Mouse (Mus musculus): Measurements from ENCODE around the gene Krtap4-2. TPM values are rescaled to one million over a fixed set of nuclear protein-coding genes. Genes with fewer than 3 reads are reported as not detected.
"Not testable (repeated sequence)": the region's sequence is repeated elsewhere in the genome, so short reads cannot be mapped to it uniquely, and the experiment has no call there.

Gene Krtap4-2
- not detected in 2 replicates for polyA plus RNA-seq (2012; rRNA removed)

DNA sequence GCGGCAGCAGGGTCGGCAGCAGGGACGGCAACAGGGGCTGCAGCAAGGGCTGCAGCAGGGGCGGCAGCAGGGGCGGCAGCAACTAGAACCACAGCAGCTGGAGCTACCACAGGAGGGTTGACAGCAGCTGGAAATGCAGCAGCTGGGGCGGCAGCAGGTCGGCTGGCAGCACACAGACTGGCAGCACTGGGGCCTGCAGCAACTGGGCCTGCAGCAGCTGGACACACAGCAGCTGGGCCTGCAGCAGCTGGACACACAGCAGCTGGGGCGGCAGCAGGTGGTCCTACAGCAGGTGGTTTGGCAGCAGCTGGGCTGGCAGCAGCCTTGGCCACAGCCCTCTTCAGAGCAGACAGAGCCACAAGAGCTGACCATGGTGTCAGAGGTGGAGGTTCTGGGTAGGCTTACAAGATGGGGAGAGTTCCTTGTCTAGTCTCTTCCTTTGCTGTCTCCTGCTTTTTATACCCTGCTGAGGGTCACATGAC lies at the start of gene Krtap4-2:
Krtap4-2 (minus strand) TSS at position 432 of the 482 bp plus-strand sequence.
- Histone ChIP-seq H3K27ac (ENCODE audit: control insufficient read depth, insufficient read depth, low read length) (no peak within 1 kb of the TSS), H3K4me1 (replicated peaks; ENCODE audit: control insufficient read depth, insufficient read depth, low read length) (no peaks in the 10 kb centered on the region), H3K36me3 (ENCODE audit: control insufficient read depth, insufficient read depth, low read length) (no peaks in the 10 kb centered on the region), H3K27me3 (ENCODE audit: control insufficient read depth, insufficient read depth, low read length) (no peaks in the 10 kb centered on the region), H3K4me3 (ENCODE audit: control insufficient read depth, insufficient read depth, low read length) (no peak within 1 kb of the TSS)
- TF ChIP-seq CTCF (IDR thresholded peaks at IDR 0.05; ENCODE audit: borderline replicate concordance, control insufficient read depth, extremely low read depth, insufficient read depth, low read length, poor library complexity): no peak
- no peak for TF ChIP-seq POLR2A (IDR thresholded peaks at IDR 0.05; ENCODE audit: control insufficient read depth, extremely low read depth, insufficient read depth, low read length, poor library complexity)
- DNase-seq: no peak
- 61% methylated on average over 8 of the region's 8 CpGs for WGBS

GRCm38 (mm10) chr11:99683481-99683880 lies 48.6 kb upstream of the Krtap4-2 start:
- Histone ChIP-seq H3K27me3 (ENCODE audit: control insufficient read depth, insufficient read depth, low read length) (no peaks in the 10 kb centered on the region), H3K4me3 (ENCODE audit: control insufficient read depth, insufficient read depth, low read length) (no peak overlapping the region), H3K4me1 (replicated peaks; ENCODE audit: control insufficient read depth, insufficient read depth, low read length) (no peaks in the 10 kb centered on the region), H3K36me3 (ENCODE audit: control insufficient read depth, insufficient read depth, low read length) (no peaks in the 10 kb centered on the region), H3K27ac (ENCODE audit: control insufficient read depth, insufficient read depth, low read length) (no peak overlapping the region)
- DNase-seq: no peak
- WGBS: 92% methylated on average over 2 of the region's 2 CpGs
- TF ChIP-seq POLR2A (IDR thresholded peaks at IDR 0.05; ENCODE audit: control insufficient read depth, extremely low read depth, insufficient read depth, low read length, poor library complexity): no peak
- no peak for TF ChIP-seq CTCF (IDR thresholded peaks at IDR 0.05; ENCODE audit: borderline replicate concordance, control insufficient read depth, extremely low read depth, insufficient read depth, low read length, poor library complexity)

DNA sequence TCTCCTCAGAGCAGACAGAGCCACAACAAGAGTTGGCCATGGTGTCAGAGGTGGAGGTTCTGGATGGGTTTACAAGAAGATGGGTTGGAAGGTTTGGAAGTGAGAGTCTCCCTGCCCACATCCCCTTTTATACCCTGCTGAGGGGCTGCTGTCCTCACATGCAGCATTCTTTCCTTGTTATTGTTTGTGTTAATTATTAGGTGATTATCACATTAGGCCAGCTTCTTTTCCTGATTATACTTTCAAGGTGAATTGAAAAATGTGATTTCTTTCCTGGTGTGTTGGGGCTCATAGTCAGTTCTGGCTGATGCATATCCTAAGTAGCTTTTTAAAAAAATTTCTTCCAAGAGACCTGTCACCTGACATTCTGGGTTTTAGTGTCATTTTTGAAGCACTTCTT lies 31.0 kb upstream of the Krtap4-2 start, which contains the start of gene Krtap4-6:
Krtap4-6 (minus strand) TSS at position 101 of the 400 bp plus-strand sequence.
- Histone ChIP-seq H3K27me3 (ENCODE audit: control insufficient read depth, insufficient read depth, low read length) (no peaks in the 10 kb centered on the region), H3K27ac (ENCODE audit: control insufficient read depth, insufficient read depth, low read length) (no peak within 1 kb of the TSS), H3K4me1 (replicated peaks; ENCODE audit: control insufficient read depth, insufficient read depth, low read length) (no peaks in the 10 kb centered on the region), H3K36me3 (ENCODE audit: control insufficient read depth, insufficient read depth, low read length) (no peaks in the 10 kb centered on the region), H3K4me3 (ENCODE audit: control insufficient read depth, insufficient read depth, low read length) (no peak within 1 kb of the TSS)
- TF ChIP-seq CTCF (IDR thresholded peaks at IDR 0.05; ENCODE audit: borderline replicate concordance, control insufficient read depth, extremely low read depth, insufficient read depth, low read length, poor library complexity) (no peak), POLR2A (IDR thresholded peaks at IDR 0.05; ENCODE audit: control insufficient read depth, extremely low read depth, insufficient read depth, low read length, poor library complexity) (no peak)
- no peak for DNase-seq

GRCm38 (mm10) chr11:99662802-99663201 lies 27.9 kb upstream of the Krtap4-2 start:
- Histone ChIP-seq H3K27ac (ENCODE audit: control insufficient read depth, insufficient read depth, low read length) (no peak overlapping the region), H3K4me3 (ENCODE audit: control insufficient read depth, insufficient read depth, low read length) (no peak overlapping the region), H3K4me1 (replicated peaks; ENCODE audit: control insufficient read depth, insufficient read depth, low read length) (no peaks in the 10 kb centered on the region), H3K27me3 (ENCODE audit: control insufficient read depth, insufficient read depth, low read length) (no peaks in the 10 kb centered on the region), H3K36me3 (ENCODE audit: control insufficient read depth, insufficient read depth, low read length) (no peaks in the 10 kb centered on the region)
- DNase-seq: no peak
- 90% methylated on average over 10 of the region's 10 CpGs for WGBS
- TF ChIP-seq POLR2A (IDR thresholded peaks at IDR 0.05; ENCODE audit: control insufficient read depth, extremely low read depth, insufficient read depth, low read length, poor library complexity) (no peak), CTCF (IDR thresholded peaks at IDR 0.05; ENCODE audit: borderline replicate concordance, control insufficient read depth, extremely low read depth, insufficient read depth, low read length, poor library complexity) (no peak)

- no peak for DNase-seq
- no peaks in the 10 kb centered on the region for H3K36me3 ChIP-seq (ENCODE audit: control insufficient read depth, insufficient read depth, low read length)
- no peak for TF ChIP-seq POLR2A (IDR thresholded peaks at IDR 0.05; ENCODE audit: control insufficient read depth, extremely low read depth, insufficient read depth, low read length, poor library complexity)
- no peak for TF ChIP-seq CTCF (IDR thresholded peaks at IDR 0.05; ENCODE audit: borderline replicate concordance, control insufficient read depth, extremely low read depth, insufficient read depth, low read length, poor library complexity)
- WGBS: 94% methylated on average over 4 of the region's 4 CpGs
- no peak overlapping the region for H3K4me3 ChIP-seq (ENCODE audit: control insufficient read depth, insufficient read depth, low read length)
- no peaks in the 10 kb centered on the region for H3K27me3 ChIP-seq (ENCODE audit: control insufficient read depth, insufficient read depth, low read length)
- H3K27ac ChIP-seq (ENCODE audit: control insufficient read depth, insufficient read depth, low read length): no peak overlapping the region
- H3K4me1 ChIP-seq (replicated peaks; ENCODE audit: control insufficient read depth, insufficient read depth, low read length): no peaks in the 10 kb centered on the region
These were observed 24.4 kb upstream of the Krtap4-2 start for GRCm38 (mm10) chr11:99659256-99659655.

DNA sequence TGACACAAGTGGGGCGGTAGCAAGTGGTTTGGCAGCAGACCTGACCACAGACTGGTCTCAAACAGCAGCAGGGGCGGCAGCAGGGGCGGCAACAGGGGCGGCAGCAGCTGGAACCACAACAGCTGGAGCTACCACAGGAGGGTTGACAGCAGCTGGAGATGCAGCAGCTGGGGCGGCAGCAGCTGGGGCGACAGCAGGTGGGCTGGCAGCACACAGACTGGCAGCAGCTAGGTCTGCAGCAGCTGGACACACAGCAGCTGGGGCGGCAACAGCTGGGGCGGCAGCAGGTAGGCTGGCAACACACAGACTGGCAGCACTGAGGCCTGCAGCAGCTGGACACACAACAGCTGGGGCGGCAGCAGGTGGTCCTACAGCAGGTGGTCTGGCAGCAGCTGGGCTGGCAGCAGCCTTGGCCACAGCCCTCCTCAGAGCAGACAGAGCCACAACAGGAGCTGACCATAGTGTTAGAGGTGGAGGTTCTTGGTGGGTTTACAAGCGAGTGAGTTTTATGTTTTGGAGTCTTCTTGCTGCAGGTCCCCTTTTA lies 23.7 kb upstream of the Krtap4-2 start, which contains the start of gene Gm11563:
Gm11563 (minus strand) TSS at position 494 of the 544 bp plus-strand sequence.
- not testable (repeated sequence) for H3K4me3 ChIP-seq (ENCODE audit: control insufficient read depth, insufficient read depth, low read length); H3K27me3 ChIP-seq (ENCODE audit: control insufficient read depth, insufficient read depth, low read length); H3K27ac ChIP-seq (ENCODE audit: control insufficient read depth, insufficient read depth, low read length); H3K36me3 ChIP-seq (ENCODE audit: control insufficient read depth, insufficient read depth, low read length); H3K4me1 ChIP-seq (replicated peaks; ENCODE audit: control insufficient read depth, insufficient read depth, low read length); DNase-seq
- WGBS: 56% methylated on average over 10 of the region's 10 CpGs

DNA sequence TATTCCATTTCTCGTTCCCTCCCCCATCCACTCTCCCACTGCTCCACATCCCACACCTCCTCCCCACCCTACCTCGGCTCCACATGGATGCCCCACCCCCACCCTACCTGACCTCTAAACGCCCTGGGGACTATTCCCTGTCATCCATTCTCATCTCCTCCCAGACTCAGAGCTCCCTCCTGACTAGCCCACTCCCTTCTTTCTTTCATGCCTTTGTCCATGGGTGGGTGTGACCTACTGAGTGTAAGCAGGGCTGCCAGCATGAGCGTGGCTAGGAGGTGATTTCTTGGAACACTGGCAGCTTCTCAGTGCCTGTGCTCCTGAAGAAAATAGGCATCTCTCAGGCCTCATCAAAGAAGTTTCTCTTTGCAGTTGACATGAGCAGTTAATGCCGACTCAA lies 22.2 kb upstream of the Krtap4-2 start:
- DNase-seq: no peak
- H3K4me3 ChIP-seq (ENCODE audit: control insufficient read depth, insufficient read depth, low read length): no peak overlapping the region
- H3K27ac ChIP-seq (ENCODE audit: control insufficient read depth, insufficient read depth, low read length): no peak overlapping the region
- no peaks in the 10 kb centered on the region for H3K36me3 ChIP-seq (ENCODE audit: control insufficient read depth, insufficient read depth, low read length)
- H3K27me3 ChIP-seq (ENCODE audit: control insufficient read depth, insufficient read depth, low read length): no peaks in the 10 kb centered on the region
- H3K4me1 ChIP-seq (replicated peaks; ENCODE audit: control insufficient read depth, insufficient read depth, low read length): no peaks in the 10 kb centered on the region
- no peak for TF ChIP-seq CTCF (IDR thresholded peaks at IDR 0.05; ENCODE audit: borderline replicate concordance, control insufficient read depth, extremely low read depth, insufficient read depth, low read length, poor library complexity)
- TF ChIP-seq POLR2A (IDR thresholded peaks at IDR 0.05; ENCODE audit: control insufficient read depth, extremely low read depth, insufficient read depth, low read length, poor library complexity): no peak
- WGBS: 70% methylated on average over 5 of the region's 5 CpGs
